Mouse (Mus musculus) G1E (cell line): ENCODE data around the gene Eps8l3. TPM values are rescaled to one million over a fixed set of nuclear protein-coding genes. Genes with fewer than 3 reads are reported as not detected.

Experiments
- ATAC-seq: 2 replicates; pipeline ENCODE4 v1.8.0; 2016; ENCODE audit warnings: mild to moderate bottlenecking; ENCODE audit not compliant: insufficient number of reproducible peaks, poor library complexity, low FRiP score, severe bottlenecking; ENCODE audit errors: extremely low read depth
- DNase-seq: peaks from one replicate; pipeline ENCODE4 v3.0.0; 2012; ENCODE audit warnings: low spot score
- H3K27me3 ChIP-seq: 2 replicates; pipeline ENCODE4 v1.6.1; 2012; ENCODE audit warnings: mild to moderate bottlenecking, low read length, inconsistent platforms; ENCODE audit not compliant: insufficient read depth
- H3K36me3 ChIP-seq: replicated peaks from 2 replicates; pipeline ENCODE3; 2012; ENCODE audit warnings: mild to moderate bottlenecking, inconsistent platforms
- H3K4me1 ChIP-seq: 2 replicates; pipeline ENCODE4 v1.6.1; 2012; ENCODE audit warnings: low read depth, low read length, inconsistent platforms, mixed read lengths; ENCODE audit not compliant: insufficient read depth
- H3K4me3 ChIP-seq: 2 replicates; pipeline ENCODE4 v1.5.1; 2012; ENCODE audit warnings: low read depth, mild to moderate bottlenecking, inconsistent platforms, low read length, moderate library complexity, mixed read lengths
- H3K9me3 ChIP-seq: replicated peaks from 2 replicates; pipeline ENCODE4 v1.6.1; 2012; ENCODE audit warnings: inconsistent platforms
- CTCF ChIP-seq: IDR thresholded peaks from 2 replicates; pipeline ENCODE4 v1.5.1; 2012; ENCODE audit warnings: low read depth, low read length, inconsistent platforms, mixed read lengths
- GATA1 ChIP-seq: IDR thresholded peaks from 2 replicates; pipeline ENCODE4 v1.6.1; 2012; ENCODE audit warnings: borderline replicate concordance, low read length, inconsistent platforms, mixed read lengths
- GATA2 ChIP-seq: IDR thresholded peaks from 2 replicates; pipeline ENCODE4 v1.6.1; 2012; ENCODE audit warnings: low read depth, low read length, inconsistent platforms, borderline replicate concordance
- POLR2AphosphoS5 ChIP-seq: IDR thresholded peaks from 2 replicates; pipeline ENCODE4 v1.6.1; 2012; ENCODE audit warnings: low read depth, low read length, inconsistent platforms; ENCODE audit not compliant: insufficient replicate concordance
- TAL1 ChIP-seq: conservative IDR thresholded peaks from 2 replicates; pipeline ENCODE4 v1.6.1; 2012; ENCODE audit warnings: low read depth, low read length, inconsistent platforms, mixed read lengths
- polyA plus RNA-seq: library from polyadenylated mRNA; stranded (reverse); fragments of >175 nt; gene quantifications from 2 replicates; pipeline ENCODE4 v1.2.3, GENCODE M21; 2012
- total RNA-seq, 2 experiments: library from RNA; stranded (forward) in 1 of 2; stranded (reverse) in 1 of 2; fragments of 200-1000 nt in 1 of 2; fragments of >200 nt in 1 of 2; fragmentation: Nextera tagmentation in 1 of 2; gene quantifications; 2 replicates each; pipeline ENCODE4 v1.2.3; 2014 to 2017

Eps8l3 gene
- total and polyA plus RNA-seq, 3 experiments: not detected

GRCm38 (mm10) chr3:107833370-107833769 lies 43.7 kb upstream of the Eps8l3 start:
- DNase-seq: no peak
- H3K27me3 ChIP-seq: peaks cover 60% of the 10 kb centered on the region
- H3K4me3 ChIP-seq: no peak overlapping the region
- no peaks in the 10 kb centered on the region for H3K9me3 ChIP-seq
- H3K4me1 ChIP-seq: peaks cover 4% of the 10 kb centered on the region; the same call in 1 of the 2 replicates
- no peak for ATAC-seq
- no peak for TF ChIP-seq POLR2AphosphoS5
- TF ChIP-seq TAL1: no peak
- no peak for TF ChIP-seq GATA2
- no peak for TF ChIP-seq CTCF
- no peak for TF ChIP-seq GATA1
- H3K36me3 ChIP-seq: no peaks in the 10 kb centered on the region

- Histone ChIP-seq H3K4me1 (no peaks in the 10 kb centered on the region), H3K27me3 (peaks cover 55% of the 10 kb centered on the region), H3K9me3 (no peaks in the 10 kb centered on the region), H3K4me3 (no peak overlapping the region), H3K36me3 (no peaks in the 10 kb centered on the region)
- ATAC-seq (no peak), DNase-seq (no peak)
- TF ChIP-seq CTCF (no peak), GATA1 (no peak), TAL1 (no peak), GATA2 (no peak), POLR2AphosphoS5 (no peak)
Measured at GRCm38 (mm10) chr3:107833872-107834341, 43.1 kb upstream of the Eps8l3 start.

GRCm38 (mm10) chr3:107835301-107835700 lies 41.7 kb upstream of the Eps8l3 start:
- ATAC-seq: no peak
- no peaks in the 10 kb centered on the region for H3K9me3 ChIP-seq
- H3K36me3 ChIP-seq: no peaks in the 10 kb centered on the region
- no peaks in the 10 kb centered on the region for H3K4me1 ChIP-seq
- peaks cover 47% of the 10 kb centered on the region for H3K27me3 ChIP-seq
- H3K4me3 ChIP-seq: no peak overlapping the region
- TF ChIP-seq GATA1 (no peak), GATA2 (no peak), POLR2AphosphoS5 (no peak), TAL1 (no peak), CTCF (no peak)
- no peak for DNase-seq

- Histone ChIP-seq H3K36me3 (no peaks in the 10 kb centered on the region), H3K9me3 (no peaks in the 10 kb centered on the region), H3K27me3 (peaks cover 62% of the 10 kb centered on the region), H3K4me3 (no peak overlapping the region), H3K4me1 (no peaks in the 10 kb centered on the region)
- TF ChIP-seq GATA2 (no peak), POLR2AphosphoS5 (no peak), GATA1 (no peak), CTCF (no peak), TAL1 (no peak)
- ATAC-seq (no peak), DNase-seq (no peak)
Measured at GRCm38 (mm10) chr3:107839855-107840254, 37.2 kb upstream of the Eps8l3 start.

- DNase-seq: no peak
- Histone ChIP-seq H3K4me3 (no peak overlapping the region), H3K27me3 (peaks cover 59% of the 10 kb centered on the region), H3K36me3 (no peaks in the 10 kb centered on the region), H3K4me1 (no peaks in the 10 kb centered on the region), H3K9me3 (no peaks in the 10 kb centered on the region)
- ATAC-seq: no peak
- TF ChIP-seq TAL1 (no peak), GATA1 (no peak), POLR2AphosphoS5 (no peak), CTCF (no peak), GATA2 (no peak)
Measured at GRCm38 (mm10) chr3:107840855-107841254, 36.2 kb upstream of the Eps8l3 start.

- H3K36me3 ChIP-seq: no peaks in the 10 kb centered on the region
Measured at GRCm38 (mm10) chr3:107841370-107841769, 35.7 kb upstream of the Eps8l3 start.

GRCm38 (mm10) chr3:107843406-107843805 lies 33.6 kb upstream of the Eps8l3 start:
- Histone ChIP-seq H3K4me3 (no peak overlapping the region), H3K27me3 (peaks cover 58% of the 10 kb centered on the region), H3K4me1 (peaks cover 3% of the 10 kb centered on the region; the same call in 1 of the 2 replicates), H3K9me3 (no peaks in the 10 kb centered on the region), H3K36me3 (no peaks in the 10 kb centered on the region)
- DNase-seq (no peak), ATAC-seq (no peak)
- TF ChIP-seq GATA2: no peak
- no peak for TF ChIP-seq TAL1
- no peak for TF ChIP-seq POLR2AphosphoS5
- TF ChIP-seq CTCF: no peak
- TF ChIP-seq GATA1: no peak

More at GRCm38 (mm10) chr3:107841370-107841769, 35.7 kb upstream of the Eps8l3 start:
- no peaks in the 10 kb centered on the region for H3K4me1 ChIP-seq
- DNase-seq (no peak), ATAC-seq (no peak)
- TF ChIP-seq CTCF (no peak), GATA2 (no peak), POLR2AphosphoS5 (no peak)
- peaks cover 59% of the 10 kb centered on the region for H3K27me3 ChIP-seq
- no peaks in the 10 kb centered on the region for H3K9me3 ChIP-seq
- no peak overlapping the region for H3K4me3 ChIP-seq

- Histone ChIP-seq H3K9me3 (no peaks in the 10 kb centered on the region), H3K36me3 (no peaks in the 10 kb centered on the region), H3K4me1 (peaks cover 3% of the 10 kb centered on the region; the same call in 1 of the 2 replicates), H3K27me3 (peaks cover 60% of the 10 kb centered on the region), H3K4me3 (no peak overlapping the region)
- DNase-seq: no peak
- TF ChIP-seq POLR2AphosphoS5 (no peak), GATA1 (no peak), GATA2 (no peak), TAL1 (no peak)
- no peak for ATAC-seq
Measured at GRCm38 (mm10) chr3:107844001-107844400, 33.0 kb upstream of the Eps8l3 start.
